Mouse (Mus musculus): ENCODE measurements around the gene Cutal.

DNA sequence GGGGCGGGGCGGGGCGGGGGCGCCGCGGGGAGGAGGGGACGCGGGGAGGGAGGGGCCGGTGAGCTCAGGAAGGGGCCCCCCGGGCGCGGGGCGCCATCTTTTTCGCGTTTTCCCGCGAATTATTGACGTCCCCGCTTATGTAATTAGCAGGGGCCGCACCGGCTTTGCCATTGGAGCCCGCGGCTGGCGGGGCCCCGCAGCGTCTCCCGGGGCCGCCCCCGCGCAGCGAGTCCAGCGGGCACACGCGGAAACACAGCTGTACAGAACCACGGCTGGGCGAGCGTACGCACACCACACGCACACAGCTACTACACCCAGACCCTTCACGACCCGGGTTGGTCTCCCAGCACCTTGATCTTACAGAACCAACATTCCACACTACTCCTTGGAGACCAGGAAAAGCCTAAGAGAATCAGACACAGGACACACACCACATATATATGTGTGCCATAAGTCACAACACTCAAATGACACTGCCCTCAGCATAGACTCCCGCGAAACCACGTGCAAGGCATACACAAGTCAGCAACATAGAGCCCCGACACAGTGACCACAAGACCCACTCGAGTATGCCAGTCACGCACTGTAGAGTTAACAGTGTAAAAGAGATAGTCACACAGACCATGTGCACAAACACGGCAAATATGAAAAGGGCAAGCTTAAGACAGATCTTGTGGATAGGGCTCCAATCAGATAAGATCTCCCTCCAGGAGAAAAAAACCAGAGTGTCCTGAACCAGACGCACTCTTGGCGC is 40.0 kb downstream of the Cutal start:
- TF ChIP-seq CTCF (IDR thresholded peaks at IDR 0.05; ENCODE audit: borderline replicate concordance, control insufficient read depth, extremely low read depth, insufficient read depth, low read length, poor library complexity): no peak
- TF ChIP-seq POLR2A (IDR thresholded peaks at IDR 0.05; ENCODE audit: control insufficient read depth, extremely low read depth, insufficient read depth, low read length, poor library complexity): no peak

Data from thymus, adult 2 months (tissue).